Mouse (Mus musculus): ENCODE data around the gene Nrxn1.

DNA sequence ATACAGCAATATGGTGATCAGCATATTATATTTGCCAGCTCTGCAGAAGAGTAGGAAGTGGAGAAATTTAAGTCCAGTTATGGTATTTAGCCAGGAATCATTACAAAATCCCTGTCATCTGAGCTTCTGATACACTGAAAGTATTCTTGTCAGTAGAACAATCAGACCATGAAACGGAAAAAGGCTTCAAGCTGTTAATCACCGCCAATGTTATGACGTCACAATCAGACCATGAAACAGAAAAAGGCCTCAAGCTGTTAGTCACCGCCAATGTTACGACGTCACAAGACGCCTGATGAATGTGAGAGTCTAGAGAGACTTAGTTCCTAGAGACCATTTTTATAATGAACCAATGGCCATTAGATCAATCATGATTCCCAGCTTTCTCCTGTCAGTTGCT is 59.4 kb downstream of the Nrxn1 start:
- TF ChIP-seq USF1 (IDR thresholded peaks at IDR 0.05; ENCODE audit: low read depth) (no peak), POLR2A (IDR thresholded peaks at IDR 0.05; ENCODE audit: insufficient read length, low read depth) (no peak)
